Mouse (Mus musculus) adrenal gland, postnatal 25 days (tissue): ENCODE data around the gene Cnpy1. TPM values are rescaled to one million over a fixed set of nuclear protein-coding genes. Genes with fewer than 3 reads are reported as not detected.

Source experiments
- DNase-seq: peaks from one replicate; pipeline ENCODE4 v3.0.0; 2021; ENCODE audit warnings: mixed read lengths
- total RNA-seq: library from RNA; stranded (reverse); gene quantifications from 2 replicates; pipeline ENCODE4 v1.2.3, GENCODE M21; 2021

The Cnpy1 gene
- total RNA-seq, 1 experiment from 2014 or later = not detected

DNA sequence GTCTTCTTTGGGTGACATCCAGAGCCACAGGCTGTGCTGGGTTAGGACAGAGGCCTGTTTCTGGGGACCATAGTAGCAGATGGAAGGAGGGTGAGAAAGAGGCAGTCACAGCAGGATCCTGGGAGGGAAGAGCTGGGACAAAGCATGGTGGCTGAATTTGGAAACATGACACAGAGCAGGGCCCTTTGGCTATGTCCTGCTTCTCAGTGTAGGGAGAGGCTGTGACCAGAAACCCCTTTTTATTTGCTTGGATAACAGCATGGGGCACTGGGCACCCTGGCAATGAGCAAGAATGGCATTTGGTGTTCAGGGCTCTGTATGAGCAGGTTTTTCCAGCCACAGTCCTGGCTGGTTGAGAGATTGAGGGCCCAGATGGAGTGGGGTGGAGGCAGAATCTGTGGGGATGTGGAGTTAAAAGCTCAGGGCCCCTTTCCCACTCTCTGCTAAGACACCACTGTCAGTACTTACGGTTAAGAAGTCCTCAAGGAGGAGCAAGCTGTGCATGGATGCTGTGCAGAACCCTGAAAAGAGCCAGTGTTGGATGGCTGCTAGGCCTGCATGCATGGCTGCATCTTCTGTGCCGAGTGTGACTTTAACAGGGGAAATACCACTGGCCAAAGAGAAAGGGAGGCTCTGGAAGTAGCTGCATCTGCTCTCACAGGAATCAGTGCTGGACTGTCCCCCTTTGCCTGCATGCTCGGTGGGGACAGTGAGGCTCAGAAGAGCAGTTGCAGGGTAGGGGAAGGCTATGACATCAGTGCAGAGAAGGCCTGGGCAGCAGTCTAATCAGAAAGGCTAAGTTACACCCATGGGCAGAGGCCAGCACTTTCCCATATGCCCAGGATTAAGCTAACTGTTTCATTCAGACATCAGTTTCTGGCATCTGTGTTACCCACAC lies 54.2 kb downstream of the Cnpy1 start:
- DNase-seq = no peak

DNA sequence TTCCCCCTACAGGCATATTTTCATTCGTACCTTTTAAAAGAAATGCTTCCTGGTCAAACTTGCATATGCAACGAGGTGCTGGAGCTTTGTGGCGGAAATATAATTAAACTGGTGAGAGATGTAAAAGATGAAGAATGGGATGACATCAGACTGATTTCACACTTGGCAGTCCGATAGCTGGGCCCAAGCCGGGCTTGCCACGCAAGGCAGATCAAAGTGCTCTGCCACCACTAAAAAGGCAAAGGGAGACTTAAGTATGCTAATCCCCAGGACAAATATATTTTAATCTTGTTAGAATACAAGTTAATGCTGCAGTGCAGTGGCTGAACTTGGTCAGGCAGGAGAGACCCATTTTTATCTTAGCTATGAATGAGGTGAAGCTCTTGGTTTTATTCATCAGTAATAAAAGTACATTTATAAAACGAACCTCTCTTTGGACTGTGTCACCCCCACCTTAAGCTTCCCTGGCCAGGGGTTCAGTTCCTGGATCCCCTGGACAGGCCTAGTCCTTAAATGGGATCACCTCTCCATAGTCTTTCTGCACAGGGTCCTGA lies 66.3 kb downstream of the Cnpy1 start:
- no peak for DNase-seq

DNA sequence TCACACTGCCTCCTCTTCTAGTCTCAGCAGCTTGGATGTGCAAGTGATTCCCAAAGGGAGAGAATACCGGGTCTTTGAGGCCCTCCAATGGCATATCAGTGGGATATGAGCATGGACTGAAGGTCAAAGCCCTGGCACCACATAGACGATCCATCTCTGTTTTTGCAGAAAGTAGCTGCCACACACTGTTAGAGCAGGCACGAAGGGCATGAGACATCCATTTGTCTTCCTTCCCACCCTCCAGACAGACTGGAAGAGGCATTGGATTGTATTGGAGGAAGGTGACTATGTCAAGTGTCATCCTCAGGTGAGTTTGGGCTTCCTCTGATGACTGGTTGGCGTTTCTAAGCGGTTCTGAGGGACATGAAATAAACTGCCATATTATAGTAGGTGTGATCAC lies 67.3 kb downstream of the Cnpy1 start:
- no peak for DNase-seq

DNA sequence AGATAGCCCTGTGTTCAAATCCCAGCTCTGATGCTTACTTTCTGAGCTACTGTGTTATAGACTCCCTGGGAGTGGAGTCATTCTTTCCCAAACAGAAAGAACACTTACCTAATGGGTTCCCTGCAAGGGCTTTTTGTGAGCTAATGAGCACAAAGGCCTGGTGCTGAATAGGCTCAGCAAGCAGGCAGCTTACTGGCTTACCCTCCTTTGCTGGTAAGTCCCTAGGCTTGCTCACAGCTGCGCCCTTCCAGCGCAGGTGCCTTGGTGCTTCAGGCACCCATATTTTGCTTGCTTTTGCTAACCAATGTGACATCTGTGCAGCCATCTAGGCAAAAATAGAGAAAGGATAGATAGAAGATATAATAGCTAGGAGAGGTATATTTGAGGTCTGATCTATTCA lies 69.0 kb downstream of the Cnpy1 start:
- no peak for DNase-seq

DNA sequence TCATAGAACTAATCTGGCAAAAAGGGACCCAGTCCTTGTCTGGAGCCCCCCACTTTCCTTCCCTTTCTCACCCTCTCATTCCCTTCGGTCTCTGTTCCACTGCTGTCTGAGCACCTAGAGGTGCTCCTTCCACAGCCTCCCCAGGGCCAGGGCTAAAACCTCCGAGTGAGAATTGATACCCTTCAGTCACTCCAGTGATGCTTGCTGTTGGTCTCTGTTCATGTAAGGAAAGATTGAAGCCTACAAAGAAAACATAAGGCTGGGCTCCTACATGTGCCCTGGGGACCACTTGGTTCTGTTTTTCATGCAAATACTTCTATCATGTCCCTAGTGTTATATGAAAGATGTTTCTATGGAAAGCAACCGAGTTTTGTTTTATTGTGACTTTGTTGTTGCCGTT lies 69.6 kb downstream of the Cnpy1 start:
- DNase-seq = no peak

DNA sequence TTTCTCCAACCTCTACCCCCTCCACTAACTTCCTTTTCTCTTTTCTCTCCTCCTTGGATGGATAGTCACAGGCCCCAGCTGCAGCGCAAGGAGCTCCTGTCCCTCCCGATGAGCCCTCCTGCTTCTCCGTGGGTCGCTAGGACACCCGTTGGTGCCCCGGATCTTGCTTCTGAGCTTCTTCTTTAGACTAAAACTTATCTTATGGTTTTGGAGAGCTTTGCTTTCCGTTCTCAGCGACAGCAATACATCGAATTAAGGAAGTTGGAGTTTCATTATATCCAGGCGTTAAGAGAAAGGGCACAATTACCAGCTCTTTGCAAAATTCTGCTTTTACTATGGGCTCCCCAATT lies 70.1 kb downstream of the Cnpy1 start:
- no peak for DNase-seq

DNA sequence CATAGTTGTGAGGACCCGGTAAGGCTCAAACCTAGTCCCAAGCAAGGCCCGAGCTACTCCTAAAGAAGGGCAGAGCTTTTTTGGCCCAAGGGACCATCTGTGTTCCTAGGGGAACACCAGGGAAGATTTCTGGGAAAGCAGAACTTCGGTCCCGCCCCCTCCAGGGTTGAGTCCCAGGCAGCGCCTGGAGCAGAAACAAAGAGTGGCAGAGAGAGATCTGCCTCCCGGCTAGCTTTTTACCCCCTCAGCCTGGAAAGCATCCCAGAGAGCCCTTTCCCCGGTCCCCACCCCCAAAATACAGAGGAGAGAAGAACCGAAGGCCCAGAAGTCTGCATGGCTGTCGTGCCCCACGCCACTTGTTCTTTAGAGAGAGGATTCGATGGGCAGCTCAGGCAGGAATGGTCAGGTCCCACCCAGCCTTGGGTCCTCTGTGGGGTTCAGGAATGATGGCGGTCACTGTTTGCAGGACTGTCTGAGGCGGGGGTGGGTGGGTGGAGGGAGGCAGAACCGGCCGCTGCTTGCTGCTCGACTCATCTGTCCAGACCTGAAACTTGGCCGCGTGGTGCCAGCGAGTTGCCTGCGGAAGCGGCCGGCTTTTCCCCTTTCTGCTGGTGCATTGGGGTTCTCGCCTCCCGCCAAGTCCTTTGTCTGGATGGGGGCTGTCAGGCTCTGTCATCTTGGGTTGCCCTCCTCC lies 70.6 kb downstream of the Cnpy1 start:
- DNase-seq = no peak

DNA sequence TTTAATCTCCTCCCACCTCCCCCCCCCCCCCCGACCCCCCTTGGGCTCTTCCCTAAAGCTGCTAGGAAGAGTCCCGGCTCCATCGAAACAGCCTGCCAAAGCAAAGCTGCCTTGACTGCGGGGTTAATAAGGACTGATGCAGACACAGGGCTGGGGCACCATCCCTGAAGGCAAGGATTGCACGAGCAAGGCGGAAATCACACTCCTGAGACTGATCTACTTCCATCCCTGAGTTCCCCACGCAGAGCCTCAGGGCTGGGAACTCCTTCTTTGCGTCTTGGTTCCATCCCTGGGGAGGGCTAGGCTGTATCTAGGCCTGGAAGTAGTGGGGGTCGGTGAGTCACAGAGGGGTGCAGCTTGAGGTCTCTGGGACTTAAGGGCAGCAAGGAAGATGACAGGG lies 71.5 kb downstream of the Cnpy1 start:
- DNase-seq = no peak

DNA sequence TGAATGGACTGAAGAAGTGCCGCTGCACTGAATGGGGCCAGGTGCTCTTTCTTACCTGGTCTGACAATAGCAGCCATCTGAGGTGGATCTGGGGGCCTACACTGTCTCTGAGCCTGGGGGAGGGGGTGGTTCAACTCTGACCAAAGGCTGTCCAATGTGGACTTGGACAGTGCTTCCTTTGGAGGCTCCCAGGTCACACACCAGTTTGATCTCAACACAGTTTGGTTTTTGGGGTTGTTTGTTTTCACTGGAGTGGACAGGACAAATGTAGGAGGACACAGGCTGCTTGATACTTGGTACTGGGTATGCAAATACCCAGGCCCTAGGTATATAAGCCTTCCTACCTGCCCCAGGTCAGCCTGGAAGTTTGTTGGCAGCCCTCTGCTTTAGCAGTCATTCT lies 71.9 kb downstream of the Cnpy1 start:
- no peak for DNase-seq

DNA sequence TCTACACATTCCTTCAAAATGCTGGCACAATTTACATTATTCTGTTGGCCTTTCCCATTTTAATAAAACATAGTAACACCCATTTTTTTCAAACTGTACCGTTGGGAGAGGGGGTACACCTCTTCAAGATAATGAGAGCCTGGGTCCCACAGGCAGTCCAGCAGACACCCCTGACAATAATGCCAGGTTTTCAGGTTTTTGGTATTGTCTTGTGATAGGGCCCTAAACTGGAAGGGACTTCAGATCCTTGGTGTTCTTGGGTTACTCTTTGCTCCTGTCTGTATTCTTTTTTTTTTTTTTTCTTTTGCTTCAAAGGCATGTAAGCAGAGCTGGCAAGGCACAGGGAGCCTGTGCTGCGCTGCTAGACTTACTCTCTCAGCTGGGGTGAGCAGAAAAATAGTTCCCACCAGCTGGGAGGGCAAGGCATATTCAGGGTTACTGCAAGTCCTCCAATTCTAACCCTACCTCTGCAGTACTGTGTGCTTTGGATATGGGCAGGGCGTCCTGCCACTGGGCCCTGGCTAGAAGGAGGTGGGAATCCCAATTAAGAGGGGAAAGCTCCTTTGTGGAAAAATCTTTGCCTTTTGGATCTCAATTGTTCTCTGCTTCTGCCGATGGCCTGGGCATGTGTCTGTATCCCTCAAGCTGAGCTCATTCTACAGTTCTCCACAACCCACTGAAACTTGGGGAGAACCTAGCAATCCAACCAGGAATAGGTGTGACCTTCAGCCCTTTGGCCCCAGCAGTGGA lies 72.5 kb downstream of the Cnpy1 start:
- DNase-seq = no peak

DNA sequence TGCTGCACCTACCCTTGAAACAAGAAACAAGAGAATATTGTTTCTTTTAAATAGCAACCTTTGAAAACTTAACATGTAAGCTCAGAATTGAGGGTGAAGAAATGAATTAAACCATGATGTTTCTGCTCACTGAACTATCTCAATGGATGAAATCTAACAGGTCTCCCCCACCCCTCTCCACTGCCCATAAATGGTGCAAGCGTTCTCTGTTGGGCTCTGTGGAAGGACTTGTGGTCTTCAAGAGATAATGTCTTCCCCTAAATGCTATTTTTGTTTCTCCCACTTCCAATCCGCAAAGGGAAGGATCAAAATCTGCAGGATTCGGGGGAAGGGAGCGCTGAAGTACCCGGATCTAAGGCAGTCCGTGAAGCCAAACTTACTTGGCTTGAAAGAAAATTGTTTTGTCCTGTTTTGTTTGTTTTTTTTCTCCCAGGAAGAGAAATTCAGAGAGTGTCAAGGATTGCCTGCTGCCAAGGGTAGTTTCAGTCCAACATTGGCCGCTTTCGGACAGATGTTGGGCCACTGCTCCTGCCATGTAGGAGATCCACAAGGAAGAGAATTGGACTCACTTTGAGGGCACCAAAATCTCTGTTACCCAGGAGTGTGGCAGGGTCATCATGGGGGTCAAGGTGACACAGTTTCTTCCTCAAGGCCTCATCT lies 73.2 kb downstream of the Cnpy1 start:
- no peak for DNase-seq

DNA sequence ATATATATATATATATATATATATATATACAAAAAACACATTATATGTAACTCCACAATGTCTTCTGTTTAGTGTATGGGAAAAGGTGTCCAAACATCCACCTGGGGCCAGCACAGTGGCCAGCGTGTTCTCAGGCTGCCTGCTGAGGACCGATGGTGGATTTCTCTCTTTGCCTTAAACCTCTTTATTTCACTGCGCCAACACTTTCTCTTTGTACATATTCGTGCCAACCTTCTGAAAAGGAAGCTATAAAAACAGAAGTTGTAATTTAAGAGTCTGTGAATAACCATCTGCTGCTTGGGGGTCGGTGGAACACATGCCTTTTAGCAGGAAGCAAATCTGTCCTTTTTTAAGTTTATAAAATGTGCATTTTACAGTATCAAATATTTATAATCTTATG lies 73.9 kb downstream of the Cnpy1 start:
- DNase-seq = no peak

DNA sequence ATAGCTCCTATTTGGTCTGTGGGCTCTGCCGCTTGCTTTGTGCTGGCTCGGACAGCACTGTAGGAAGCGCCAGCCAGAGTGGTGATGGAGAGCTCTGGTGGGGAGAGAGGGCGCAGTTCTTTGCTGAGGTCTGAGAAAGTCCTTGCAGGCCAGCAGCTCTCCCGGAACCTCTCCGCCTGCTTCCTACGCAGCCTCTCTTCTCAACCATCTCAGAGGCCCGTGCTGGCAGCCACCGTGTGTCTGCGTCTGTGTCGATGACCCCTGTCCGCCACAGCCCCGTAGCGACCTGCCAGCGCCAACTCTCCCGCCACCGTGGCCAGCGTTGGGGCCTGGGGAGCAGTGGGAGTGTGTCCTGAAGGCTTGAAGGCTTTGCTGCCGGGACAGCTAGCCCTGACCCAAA lies 74.7 kb downstream of the Cnpy1 start:
- no peak for DNase-seq

DNA sequence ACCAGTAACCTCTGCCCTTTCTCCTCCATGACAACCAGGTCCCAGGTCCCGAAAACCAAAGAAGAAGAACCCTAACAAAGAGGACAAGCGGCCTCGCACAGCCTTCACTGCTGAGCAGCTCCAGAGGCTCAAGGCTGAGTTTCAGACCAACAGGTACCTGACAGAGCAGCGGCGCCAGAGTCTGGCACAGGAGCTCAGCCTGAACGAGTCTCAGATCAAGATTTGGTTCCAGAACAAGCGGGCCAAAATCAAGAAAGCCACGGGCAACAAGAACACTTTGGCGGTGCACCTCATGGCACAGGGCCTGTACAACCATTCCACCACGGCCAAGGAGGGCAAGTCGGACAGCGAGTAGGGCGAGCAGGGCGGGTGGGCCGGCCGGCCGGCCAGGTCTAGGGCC lies 75.5 kb downstream of the Cnpy1 start:
- DNase-seq = no peak

DNA sequence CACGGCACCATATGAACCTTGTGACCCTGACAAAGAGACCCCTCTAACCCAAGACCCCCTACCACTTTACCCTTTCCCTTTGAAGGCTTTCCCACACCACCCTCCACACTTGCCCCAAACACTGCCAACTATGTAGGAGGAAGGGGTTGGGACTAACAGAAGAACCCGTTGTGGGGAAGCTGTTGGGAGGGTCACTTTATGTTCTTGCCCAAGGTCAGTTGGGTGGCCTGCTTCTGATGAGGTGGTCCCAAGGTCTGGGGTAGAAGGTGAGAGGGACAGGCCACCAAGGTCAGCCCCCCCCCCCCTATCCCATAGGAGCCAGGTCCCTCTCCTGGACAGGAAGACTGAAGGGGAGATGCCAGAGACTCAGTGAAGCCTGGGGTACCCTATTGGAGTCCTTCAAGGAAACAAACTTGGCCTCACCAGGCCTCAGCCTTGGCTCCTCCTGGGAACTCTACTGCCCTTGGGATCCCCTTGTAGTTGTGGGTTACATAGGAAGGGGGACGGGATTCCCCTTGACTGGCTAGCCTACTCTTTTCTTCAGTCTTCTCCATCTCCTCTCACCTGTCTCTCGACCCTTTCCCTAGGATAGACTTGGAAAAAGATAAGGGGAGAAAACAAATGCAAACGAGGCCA lies 76.3 kb downstream of the Cnpy1 start:
- no peak for DNase-seq

DNA sequence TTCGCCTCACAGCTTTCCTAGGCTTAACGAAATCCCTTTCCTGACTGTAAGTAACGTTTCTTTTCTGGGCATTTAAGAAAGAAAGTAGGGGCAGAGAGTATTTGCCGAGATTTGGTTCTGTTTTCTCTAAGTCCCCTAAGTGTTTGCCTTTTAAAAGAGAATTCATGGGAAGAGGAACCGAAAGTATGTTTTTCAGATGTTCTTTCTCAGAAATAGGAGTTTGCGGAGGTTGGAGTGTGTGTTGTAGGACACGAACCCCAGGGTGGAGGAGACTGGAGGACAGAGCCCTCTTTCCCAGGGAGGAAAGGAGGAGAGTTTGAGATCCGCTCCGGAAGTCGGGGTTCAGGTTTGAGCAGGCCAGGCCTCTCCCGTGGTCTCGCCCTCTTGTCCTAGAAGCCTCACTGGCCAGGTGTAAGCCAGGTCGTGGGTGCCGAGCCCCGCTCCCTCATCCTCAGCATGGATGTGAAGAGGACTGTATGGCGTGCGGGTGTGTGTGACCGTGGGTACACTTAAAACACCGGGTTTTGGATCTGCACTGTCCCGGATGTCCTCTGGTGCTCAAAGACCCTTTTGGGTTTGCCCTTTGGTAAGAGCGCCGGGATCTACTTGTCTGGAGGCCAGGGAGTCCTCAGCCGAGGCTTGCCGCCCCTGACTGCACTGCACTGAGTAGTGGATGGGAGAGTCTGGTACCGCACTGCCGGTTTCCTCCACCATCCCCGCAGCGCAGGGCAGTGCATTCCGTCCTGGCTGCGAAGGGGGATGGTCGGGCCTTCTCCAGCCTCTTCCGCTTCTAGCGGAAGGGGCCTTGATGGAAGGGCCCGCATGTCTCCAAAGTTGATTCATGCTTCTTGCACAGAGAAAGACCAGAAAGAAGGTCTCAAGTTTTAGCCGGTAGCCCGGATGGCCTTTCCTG lies 77.1 kb downstream of the Cnpy1 start:
- no peak for DNase-seq

DNA sequence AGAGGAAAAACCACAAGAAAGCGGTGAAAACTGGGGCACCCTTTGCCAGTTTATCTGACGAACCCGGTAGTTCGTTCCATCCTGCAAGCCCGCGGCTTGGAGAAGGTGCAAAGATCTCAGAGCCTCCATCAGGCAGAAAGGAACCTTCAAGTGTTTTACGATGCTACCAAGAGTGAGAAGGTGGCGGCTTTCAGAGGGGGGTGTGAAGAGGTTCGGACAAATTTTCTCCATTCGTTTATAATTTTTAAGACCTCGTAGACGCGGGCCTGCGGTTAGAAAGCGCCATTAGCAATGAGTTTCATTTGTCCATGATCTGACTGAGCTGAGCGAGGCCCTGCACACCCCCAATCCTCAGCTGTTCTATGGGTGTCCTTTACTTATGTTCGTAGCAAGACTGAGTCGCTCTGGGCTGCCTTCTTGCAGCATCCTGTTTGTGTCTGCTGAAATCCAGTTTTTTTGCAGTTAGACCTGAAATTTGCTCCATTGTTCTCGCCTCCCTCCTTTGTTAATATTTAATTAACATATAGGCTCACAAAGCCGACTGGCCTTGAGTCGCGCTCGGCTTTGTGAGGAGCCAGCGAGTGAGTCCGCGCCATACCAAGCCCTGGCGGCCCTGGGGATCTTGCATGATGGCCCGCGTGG lies 77.9 kb downstream of the Cnpy1 start:
- peak; percentile 11 for DNase-seq

DNA sequence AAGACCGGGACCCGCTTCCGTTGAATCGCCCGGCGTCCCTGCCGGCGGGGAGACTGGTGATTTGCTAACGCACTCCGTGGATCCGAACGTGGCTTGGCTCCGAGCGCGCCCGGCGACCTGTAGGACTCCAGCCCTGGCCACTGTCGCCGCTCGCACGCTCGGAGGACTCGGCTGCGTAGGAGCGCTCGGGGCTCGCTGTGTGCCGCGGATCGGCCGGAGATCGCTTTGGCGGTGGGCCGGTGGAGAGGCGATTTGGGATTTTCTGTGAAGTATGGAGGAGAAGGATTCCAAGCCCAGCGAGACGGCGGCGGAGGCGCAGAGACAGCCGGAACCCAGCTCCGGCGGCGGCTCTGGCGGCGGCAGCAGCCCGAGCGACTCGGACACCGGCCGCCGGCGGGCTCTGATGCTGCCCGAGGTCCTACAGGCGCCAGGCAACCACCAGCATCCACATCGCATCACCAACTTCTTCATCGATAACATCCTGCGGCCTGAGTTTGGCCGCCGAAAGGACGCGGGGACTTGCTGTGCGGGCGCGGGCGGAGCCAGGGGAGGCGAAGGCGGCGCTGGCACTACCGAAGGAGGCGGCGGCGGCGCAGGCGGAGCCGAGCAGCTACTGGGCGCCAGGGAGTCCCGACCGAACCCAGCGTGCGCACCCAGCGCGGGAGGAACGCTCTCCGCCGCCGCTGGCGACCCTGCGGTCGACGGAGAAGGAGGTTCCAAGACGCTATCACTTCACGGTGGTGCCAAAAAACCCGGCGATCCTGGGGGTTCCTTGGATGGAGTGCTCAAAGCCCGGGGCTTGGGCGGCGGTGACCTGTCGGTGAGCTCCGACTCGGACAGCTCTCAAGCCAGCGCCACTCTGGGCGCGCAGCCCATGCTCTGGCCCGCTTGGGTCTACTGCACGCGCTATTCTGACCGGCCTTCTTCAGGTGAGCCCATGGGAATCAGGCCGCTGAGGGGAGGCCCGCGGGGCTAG lies 79.1 kb downstream of the Cnpy1 start:
- peak; percentile 63 for DNase-seq
